Mouse (Mus musculus): ENCODE measurements around the gene Vmn1r213. TPM values are rescaled to one million over a fixed set of nuclear protein-coding genes. Genes with fewer than 3 reads are reported as not detected.

Gene Vmn1r213
- not detected for total RNA-seq (2021)
- long read RNA-seq, experiment 1, result 0 reads
- long read RNA-seq, experiment 2, result 0 reads

DNA sequence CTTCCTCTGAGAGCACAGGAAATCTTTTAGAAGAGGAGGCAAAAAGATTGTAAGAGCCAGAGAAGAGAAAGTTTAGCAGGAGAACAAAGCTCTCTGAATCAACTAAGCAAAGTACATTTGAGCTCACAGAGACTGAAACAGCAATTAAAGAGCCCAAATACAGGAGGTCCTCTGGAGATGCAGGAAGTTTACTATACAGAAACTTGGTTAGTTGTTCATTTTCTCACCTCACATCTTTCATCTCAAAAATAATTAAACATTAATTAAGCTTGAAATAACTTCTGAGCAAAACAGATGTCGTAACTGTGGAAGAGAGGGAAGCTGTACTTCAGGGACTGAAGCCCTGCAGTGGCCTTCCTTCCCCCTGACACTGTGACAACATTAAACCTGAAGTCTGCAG is at the start of gene Vmn1r213:
Gene Vmn1r213 (plus strand): TSS at position 301 of the 400 bp plus-strand sequence.
- no peak for DNase-seq (ENCODE audit: low spot score in 2 of 2)

DNA sequence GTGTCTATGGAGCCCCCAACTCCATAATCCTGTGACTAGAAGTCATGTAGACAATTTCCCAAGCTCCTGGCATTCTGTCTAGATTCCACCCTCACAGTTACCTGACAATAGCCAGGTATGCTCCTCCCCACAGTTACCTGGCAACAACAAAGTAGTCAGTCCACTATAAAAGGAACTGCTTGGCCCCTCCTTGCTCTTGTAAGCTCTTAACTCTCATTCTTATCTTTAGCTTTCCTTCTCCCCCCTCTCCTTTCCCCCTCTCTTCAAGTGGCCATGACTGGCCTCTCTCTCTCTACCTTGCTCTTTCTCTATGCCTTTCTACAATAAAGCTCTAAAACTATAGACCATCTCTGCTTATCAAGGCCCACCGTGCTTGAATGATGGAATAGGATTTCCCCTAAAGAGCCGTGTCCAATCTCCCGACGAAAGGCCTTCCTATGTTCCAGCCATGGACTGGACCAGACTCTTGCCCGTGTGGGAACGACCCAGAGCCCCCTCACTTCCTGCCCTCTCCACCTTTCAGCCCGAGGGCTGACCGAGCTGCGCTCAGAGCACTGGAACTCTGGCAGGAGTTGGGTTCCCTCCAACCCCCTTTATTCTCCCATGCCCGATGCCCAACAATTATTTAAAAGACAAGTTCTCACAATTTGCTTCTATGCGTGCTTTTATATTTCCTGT is 17.1 kb upstream of the Vmn1r213 start:
- no peak for DNase-seq (ENCODE audit: low spot score in 2 of 2)

DNA sequence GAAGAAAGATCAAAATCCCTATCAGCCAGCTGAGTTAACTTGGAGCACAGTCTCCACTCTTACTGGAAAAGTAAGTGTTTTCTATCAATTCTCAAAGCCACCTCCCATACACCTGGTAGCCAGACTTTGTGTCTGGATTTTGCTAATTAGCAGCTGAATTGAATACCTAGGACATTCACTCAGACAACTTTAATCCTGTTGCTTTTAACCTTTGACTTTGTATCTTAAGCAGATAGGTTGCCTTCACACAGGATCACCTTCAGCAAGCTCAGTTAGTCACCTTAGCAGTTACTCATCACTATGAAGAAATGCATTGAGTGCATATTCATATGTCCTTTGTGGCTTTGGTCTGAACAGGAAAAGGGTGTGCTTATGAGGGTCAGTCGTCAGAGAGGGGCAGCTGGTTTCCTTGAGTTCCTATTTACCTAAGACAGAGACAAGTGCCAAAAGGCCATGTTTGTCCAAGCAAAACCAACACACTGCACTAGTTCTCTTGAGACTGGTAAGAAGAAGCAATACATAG is 15.2 kb upstream of the Vmn1r213 start:
- DNase-seq (ENCODE audit: low spot score in 2 of 2), result no peak

DNA sequence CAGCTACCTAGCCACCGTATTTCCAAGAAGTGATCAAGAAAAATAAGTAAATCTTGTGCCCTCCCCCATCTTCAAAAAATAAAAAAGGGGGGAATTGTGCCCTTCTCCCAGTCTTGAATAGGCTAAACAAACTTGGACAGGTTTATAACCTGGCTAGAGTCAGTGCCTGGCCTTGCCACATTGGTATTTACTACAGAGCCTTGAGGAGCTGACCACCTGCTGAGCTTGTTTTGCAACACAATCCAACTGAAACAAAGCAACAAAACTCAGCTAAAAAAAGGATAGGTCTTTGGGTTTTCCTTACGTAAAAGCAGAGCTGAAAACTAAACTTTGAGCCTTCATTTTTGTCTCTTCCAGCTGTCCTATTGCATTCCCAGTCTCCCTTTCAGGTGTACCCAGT is 14.7 kb upstream of the Vmn1r213 start:
- no peak for DNase-seq (ENCODE audit: low spot score in 2 of 2)

DNA sequence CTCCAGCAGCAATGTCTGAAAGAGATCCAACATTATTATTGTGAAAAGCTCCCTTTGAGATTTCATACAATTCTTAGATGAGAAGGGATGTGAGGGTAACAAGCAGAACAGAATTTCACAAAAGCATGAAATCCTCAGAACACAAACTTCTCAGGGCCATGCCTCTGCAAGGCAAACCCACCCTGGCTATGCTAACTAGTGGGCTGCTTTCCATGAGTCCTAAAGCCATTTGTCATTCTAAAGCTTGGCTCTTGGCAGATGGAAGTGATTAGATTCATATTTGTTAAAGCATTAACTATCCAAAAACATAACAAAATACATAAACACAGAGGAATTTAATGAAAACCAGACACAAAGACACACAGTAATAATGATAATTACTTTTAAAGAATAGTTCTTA is 10.7 kb downstream of the Vmn1r213 start:
- DNase-seq (ENCODE audit: low spot score in 2 of 2), result no peak

DNA sequence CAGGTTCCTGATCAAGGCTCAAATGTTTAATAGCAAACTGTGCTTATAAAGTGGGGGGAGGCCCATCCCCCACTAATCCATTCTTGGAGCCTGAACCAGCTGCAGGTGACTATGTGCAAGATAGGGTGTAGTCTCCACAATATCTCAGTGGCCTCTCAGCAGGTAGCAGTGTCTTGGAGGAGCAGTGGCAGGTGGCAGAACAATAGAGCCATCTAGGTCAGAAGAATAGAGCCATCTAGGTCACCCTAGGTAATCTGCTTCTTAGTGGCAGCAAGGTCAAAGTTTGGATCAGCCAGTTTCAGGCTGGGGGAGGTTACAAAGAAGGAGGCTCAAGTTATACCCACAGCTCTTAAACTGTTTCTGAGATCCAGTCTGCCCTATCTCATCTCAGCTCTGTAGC is 17.4 kb downstream of the Vmn1r213 start:
- no peak for DNase-seq (ENCODE audit: low spot score in 2 of 2)

DNA sequence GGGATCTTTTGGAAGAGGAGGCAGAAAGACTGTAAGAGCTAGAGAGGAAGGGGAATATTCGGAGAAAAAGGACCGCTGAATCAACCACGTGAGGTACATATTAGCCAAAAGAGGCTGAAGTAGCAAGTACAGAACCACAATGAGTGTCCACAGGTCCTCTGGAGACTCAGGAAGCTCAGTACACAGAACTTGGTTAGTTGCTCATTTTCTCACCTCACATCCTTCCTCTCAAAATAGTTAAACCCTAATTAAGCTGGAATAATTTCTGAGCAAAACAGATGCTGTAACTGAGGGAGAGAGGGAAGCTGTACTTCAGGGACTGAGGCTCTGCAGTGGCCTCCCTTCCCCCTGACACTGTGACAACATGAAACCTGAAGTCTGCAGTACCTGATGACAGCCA is 22.7 kb downstream of the Vmn1r213 start, which contains the start of gene Vmn1r214:
Gene Vmn1r214 (plus strand): TSS at position 301 of the 400 bp plus-strand sequence.
- DNase-seq (ENCODE audit: low spot score in 2 of 2), result no peak

DNA sequence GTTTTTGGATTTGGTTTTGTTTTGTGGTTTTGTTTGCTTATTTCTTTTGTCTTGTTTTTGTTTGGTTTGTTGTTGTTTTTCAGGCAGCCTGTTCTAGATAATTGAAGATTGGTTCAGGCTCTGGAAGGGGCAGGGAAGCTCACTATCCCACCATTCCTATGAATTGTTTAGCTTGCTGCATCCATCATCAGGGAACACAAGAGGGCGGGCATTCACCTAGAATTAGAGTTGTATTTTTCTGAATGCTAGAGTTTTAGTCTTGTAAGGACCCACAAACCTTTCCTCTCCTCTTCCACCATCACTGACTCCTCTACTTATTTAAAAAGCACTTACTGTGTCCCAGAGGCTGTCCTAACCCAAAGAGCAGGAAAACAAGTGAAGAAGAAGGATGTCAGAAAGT is 50.3 kb downstream of the Vmn1r213 start:
- no peak for DNase-seq (ENCODE audit: low spot score in 2 of 2)

Other genes with a start within 250 kb of the Vmn1r213 start
- not detected for gene Vmn1r208, start 230.3 kb upstream of the Vmn1r213 start, total RNA-seq (2021)
- not detected for gene Vmn1r209, start 198.0 kb upstream of the Vmn1r213 start, total RNA-seq (2021)
- gene Vmn1r210, start 176.3 kb upstream of the Vmn1r213 start, total RNA-seq (2021), result not detected
- gene Vmn1r211, start 150.1 kb upstream of the Vmn1r213 start, total RNA-seq (2021), result not detected
- not detected for gene Vmn1r212, start 123.5 kb upstream of the Vmn1r213 start, total RNA-seq (2021)
- gene Vmn1r214, start 22.8 kb downstream of the Vmn1r213 start, total RNA-seq (2021), result not detected
- not detected for gene Vmn1r215, start 60.4 kb downstream of the Vmn1r213 start, total RNA-seq (2021)
- gene Vmn1r217, start 110.6 kb downstream of the Vmn1r213 start, total RNA-seq (2021), result not detected
- not detected for gene Vmn1r218, start 125.5 kb downstream of the Vmn1r213 start, total RNA-seq (2021)
- not detected for gene Vmn1r219, start 151.7 kb downstream of the Vmn1r213 start, total RNA-seq (2021)
- not detected for gene Vmn1r220, start 180.3 kb downstream of the Vmn1r213 start, total RNA-seq (2021)
- not detected for gene Vmn1r221, start 206.5 kb downstream of the Vmn1r213 start, total RNA-seq (2021)
- not detected for gene Vmn1r222, start 228.3 kb downstream of the Vmn1r213 start, total RNA-seq (2021)
- not detected for gene Vmn1r223, start 239.5 kb downstream of the Vmn1r213 start, total RNA-seq (2021)

Data from left cerebral cortex, adult 18-20 months (tissue).